Mouse (Mus musculus): ENCODE measurements around the gene Epha1.

Epha1 gene

GRCm38 (mm10) chr6:42354076-42355019 lies 18.7 kb downstream of the Epha1 start:
- DNase-seq (ENCODE audit: low spot score), result no peak

DNA sequence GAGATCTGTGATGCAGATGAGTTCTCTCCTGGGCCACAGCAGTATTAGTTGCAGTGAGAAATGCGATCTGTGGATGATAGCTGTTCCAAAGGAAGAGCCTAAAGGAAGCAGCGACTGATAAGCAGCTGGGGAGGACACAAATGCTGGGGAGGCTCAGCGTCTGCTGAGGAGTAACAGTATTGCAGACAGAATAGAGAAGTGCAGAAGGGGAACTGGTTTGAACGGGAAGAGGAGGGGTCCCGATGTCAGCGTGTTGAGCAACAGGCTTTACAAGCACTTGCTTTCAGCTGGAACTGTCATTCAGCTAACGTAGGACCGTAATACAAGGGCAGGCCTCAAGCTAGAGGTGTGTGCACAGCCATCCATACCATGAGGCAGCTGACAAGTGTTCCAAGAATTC lies 19.9 kb downstream of the Epha1 start:
- DNase-seq (ENCODE audit: low spot score), result no peak

DNA sequence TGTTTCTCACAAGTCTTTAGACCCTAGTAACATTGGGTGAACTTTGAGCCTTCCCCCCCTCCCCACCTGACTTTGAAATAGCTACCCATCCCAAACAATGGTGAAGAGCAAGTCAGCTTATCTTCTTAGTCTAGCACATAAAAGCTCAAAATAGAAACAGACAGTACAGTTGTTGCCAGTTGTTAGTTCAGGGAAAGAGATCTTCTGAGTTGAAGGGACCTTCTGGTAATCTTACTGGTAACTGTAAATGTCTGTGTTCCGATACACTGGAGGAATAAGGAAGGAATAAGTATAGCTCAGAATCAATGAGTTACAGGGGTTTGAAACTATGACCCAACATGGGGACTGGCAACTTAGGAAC lies 20.6 kb downstream of the Epha1 start:
- no peak for DNase-seq (ENCODE audit: low spot score)

DNA sequence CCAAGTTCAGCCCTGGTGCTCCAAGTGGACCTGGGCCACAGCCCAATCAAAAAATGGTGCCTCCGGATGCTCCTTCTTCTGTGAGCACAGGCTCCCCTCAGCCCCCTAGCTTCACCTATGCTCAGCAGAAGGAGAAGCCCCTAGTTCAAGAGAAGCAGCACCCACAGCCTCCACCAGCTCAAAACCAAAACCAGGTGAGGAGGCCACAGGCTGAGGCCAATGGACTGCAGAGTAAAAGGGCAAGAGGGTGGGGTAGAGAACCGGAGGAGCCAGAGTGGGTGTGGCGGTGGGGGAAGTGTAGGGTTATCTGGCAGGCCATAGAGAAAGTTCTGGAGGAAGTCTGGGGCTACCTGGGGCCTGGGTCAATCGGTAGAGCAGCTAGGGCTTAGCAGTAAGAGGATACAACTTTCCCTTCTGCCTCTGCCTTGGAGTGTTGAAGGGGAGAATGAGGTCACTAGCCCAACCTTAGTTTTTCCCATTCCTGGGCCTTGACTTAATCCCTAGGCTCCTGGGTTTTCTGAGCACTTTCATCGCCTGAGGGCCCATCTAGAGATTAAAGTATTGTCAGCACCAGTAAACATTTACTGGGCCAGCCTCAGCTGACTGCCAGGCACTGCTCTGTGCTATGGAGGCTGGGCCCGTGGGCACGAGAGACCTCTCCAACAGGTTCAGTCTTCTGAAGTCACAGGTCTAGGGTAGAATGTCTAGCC lies 21.1 kb downstream of the Epha1 start:
- no peak for DNase-seq (ENCODE audit: low spot score)

DNA sequence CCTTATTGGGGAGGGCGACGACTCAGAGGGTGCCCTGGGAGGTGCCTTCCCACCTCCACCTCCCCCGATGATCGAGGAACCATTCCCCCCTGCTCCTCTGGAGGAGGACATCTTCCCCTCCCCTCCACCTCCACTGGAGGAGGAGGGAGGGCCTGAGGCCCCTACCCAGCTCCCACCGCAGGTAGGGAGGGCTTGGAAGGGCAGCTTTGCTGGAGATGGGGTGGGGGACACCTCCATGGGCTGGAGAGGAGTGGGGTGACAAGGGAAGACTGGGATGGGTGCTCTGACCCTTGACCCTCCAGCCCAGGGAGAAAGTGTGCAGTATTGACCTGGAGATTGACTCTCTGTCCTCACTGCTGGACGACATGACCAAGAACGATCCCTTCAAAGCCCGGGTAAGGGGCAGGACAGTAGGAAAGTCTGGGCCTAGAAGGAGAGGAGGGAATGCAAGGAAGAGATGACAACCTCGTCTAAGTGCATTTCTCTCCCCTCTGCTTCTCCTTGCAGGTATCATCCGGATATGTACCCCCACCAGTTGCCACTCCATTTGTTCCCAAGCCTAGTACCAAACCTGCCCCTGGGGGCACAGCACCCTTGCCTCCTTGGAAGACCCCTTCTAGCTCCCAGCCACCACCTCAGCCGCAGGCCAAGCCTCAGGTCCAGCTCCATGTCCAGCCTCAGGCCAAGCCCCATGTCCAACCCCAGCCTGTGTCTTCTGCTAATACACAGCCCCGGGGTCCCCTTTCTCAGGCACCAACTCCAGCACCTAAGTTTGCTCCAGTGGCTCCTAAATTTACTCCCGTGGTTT lies 21.9 kb downstream of the Epha1 start:
- DNase-seq (ENCODE audit: low spot score), result no peak

- DNase-seq (ENCODE audit: low spot score), result peak; percentile 47
Observed at GRCm38 (mm10) chr6:42350021-42350967, 22.8 kb downstream of the Epha1 start.

- peak; percentile 94 for DNase-seq (ENCODE audit: low spot score)
Observed at GRCm38 (mm10) chr6:42349426-42350020, 23.5 kb downstream of the Epha1 start, which contains the start of gene Zyx. TSS of gene Zyx (plus strand) at chr6:42349630.

DNA sequence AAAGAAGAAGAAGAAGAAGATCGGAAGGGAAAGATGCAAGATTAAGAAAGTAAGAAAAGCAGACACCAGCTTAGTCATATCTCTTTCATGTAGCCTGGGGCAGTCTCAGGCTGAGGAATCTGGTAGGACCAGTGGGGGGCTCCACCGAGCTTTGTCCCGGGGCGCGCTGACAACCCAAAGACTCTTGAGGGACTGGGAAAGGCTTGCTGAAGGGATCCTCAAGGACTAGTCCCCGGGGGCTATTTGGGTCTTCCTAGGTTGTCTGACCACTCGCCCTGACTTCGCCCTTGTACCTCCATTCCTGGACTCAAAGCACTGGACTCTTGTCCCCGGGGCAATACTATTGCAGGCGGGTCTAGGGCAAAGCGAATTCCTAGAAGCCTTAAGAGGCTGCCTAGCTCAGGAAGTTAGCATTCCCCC lies 24.1 kb downstream of the Epha1 start:
- peak; percentile 80 for DNase-seq (ENCODE audit: low spot score)

DNA sequence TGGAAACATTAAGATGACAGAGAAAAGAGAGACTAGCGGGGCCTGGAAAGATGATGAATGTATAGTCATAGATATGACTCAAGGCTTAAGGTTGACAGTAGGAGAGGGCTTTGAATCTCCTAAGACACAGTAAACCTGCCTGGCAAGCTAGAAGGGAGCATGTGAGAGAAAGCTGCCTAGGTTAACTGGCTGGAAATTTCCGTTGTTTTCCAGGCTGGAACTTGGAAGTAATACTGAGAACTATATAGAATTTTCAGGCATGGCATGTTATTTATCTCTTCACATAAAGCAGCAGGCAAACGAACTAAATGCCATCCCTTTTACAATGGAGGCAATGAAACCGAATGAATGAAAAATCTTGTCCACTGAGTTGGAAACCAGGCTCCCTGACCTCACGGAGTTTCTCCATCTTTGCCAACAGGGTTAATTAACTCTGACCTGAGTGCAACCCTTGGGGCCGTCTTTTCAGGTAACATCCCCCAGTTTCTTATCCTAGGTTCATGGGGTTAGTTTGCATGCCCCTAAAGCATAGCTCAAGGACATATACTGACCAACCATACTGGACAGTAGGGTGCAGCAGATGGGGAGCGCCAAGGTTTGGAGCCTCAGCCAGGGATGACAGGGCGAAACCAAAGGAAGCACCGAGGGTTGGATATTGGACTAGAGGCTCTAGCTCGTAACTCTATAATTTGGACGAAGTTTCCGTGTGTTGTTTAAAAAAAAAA lies 24.6 kb downstream of the Epha1 start:
- DNase-seq (ENCODE audit: low spot score), result no peak

DNA sequence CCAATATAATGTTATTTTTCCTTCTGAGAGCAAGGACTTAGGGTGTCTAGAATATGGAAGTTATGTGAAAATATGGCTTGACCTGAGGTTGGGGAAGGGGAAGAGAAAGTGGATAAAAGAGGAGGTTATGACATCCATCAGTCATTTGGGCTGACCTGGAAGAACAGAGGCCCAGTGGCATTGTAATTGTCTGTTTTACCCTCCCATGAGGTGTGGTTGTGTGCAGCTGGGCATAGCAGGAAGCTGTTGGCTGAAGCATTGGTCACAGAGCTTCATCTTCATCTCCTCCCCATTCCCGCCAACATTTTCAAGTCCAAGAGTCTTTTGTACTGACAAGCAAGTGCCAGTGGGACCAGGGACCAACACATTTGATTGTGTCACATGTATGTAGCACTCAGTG lies 28.8 kb downstream of the Epha1 start:
- DNase-seq (ENCODE audit: low spot score), result no peak

DNA sequence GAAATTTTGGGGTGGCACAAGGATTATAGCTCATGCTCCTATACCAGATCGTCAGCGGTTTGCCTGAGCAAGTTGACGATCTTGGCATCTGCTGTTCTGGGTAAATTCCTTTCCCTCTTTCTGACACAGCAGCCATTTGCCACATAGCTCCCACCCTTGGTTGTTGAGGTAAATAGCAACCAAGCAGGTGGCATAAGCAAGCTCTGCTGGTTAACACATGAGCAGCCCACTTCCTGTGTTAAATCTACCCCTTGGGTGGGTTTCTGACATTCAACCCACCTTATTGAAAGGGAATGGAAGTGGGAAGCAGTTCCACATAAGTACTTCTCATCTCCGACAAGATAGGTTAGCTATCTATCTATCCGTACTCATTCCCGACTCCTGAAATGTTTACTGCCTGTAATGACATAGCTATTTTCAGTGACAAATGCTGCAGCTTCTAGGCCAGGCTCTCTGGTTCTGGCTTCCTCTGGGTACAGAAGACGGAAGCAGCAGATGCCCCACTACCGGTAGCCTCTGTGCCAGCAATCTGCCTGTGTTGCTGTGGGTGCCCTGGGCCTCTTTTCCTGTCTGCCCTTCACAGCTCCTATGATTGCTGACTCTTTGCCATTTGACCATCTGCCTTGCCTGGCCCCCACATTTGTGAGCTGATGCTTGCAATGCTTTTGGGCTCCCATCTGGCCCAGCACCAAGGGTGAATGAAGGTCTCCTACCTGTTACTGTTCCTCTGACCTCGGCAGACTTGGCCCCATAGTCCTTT lies 29.5 kb downstream of the Epha1 start:
- no peak for DNase-seq (ENCODE audit: low spot score)

GRCm38 (mm10) chr6:42342171-42342570 lies 30.9 kb downstream of the Epha1 start:
- DNase-seq (ENCODE audit: low spot score), result no peak

DNA sequence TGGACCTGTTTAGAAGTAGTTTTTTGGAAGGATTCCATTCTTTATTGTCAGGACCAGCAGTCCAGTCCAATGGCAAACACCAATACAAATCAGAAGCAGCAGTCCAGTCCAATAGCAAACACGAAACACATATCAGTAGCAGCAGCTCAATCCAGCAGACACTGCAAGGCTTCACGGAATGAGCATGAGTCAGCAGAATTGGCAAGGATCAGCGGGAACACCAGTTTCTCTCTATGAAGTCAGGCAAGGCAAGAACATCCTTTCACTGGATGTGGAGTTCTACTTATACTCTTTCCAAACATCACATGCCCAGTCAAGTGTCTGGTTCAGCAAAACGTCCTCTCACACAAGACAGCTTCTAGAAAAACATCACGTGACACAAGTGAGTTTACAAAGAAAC lies 33.1 kb downstream of the Epha1 start:
- no peak for DNase-seq (ENCODE audit: low spot score)

- no peak for DNase-seq (ENCODE audit: low spot score)
Observed at GRCm38 (mm10) chr6:42339189-42339588, 33.9 kb downstream of the Epha1 start.

GRCm38 (mm10) chr6:42330946-42331345 lies 42.1 kb downstream of the Epha1 start:
- no peak for DNase-seq (ENCODE audit: low spot score)

GRCm38 (mm10) chr6:42330216-42330615 lies 42.9 kb downstream of the Epha1 start:
- DNase-seq (ENCODE audit: low spot score), result no peak

DNA sequence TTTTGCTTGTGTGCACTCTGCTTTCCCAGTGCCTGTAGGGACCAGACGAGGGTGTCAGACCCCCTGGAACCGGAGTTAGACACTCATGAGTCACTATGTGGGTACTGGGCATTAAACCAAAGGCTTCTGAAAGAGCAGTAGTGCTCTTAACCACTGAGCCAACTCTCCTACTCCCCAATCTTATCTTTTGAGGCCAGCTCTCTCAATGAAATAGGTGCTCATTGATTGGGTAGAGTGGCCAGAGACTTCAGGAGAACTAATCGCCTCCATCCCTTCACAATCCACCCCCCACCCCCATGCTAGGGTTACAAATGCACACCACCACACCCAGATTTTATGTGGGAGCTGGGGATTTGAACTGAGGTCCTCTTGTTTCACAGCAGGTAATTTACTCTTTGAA lies 44.3 kb downstream of the Epha1 start:
- no peak for DNase-seq (ENCODE audit: low spot score)

GRCm38 (mm10) chr6:42326509-42326908 lies 46.6 kb downstream of the Epha1 start:
- no peak for DNase-seq (ENCODE audit: low spot score)

DNA sequence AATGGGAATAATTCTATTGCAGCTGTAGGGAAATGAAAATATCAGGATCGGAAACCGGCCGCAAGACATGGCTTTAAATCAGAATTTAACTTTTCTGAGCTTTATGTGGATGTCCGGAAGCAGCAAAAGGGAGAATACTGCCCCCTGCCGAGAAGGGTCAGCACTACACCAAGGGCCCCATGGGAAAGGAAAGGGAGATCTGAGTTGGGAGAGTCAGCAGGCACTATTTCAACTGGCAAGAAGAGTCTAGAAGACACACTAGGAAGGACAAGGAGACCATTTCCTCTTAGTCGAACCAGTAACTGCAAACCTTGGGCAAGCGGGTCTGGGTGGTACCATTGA lies 47.8 kb downstream of the Epha1 start:
- DNase-seq (ENCODE audit: low spot score), result peak; percentile 79
